Mouse (Mus musculus) spleen, adult 2 months (tissue): ENCODE measurements around the gene Cd200r1.

Experiments used
- CTCF ChIP-seq: fragments of 200-500 bp; IDR thresholded peaks from 2 replicates; pipeline ENCODE4 v1.5.1; 2011; ENCODE audit warnings: mild to moderate bottlenecking, inconsistent platforms; ENCODE audit not compliant: insufficient read depth, insufficient read length, insufficient replicate concordance; ENCODE audit errors: extremely low read depth
- POLR2A ChIP-seq: fragments of 200-500 bp; IDR thresholded peaks from 2 replicates; pipeline ENCODE4 v1.6.1; 2011; ENCODE audit warnings: low read depth, low read length, inconsistent platforms

DNA sequence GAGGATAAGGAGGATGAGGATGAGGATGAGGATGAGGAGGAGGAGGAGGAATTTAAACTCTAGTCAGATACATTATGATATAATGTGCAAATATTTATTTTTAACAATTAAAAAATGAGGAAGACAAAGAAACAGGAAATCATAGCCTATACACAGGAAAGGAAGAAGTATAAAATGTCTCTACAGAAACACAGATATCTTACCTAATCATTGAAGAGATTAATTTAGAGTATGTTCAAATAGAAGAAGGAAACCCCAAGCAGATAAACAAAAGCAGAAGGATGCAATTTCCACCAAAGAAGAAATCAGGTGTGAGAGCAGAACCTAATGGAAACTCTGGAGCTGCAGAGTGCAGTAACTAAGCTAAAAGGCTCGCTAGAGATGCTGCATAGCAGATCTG, 52.5 kb downstream of the Cd200r1 start:
- TF ChIP-seq POLR2A = no peak
- TF ChIP-seq CTCF = no peak
